Mouse (Mus musculus): Measurements from ENCODE around the gene Smg1.
A peak's percentile ranks its signal among the peaks of the same experiment; 100 is the strongest.

Smg1 gene

GRCm38 (mm10) chr7:118141271-118141670, 102.2 kb downstream of the Smg1 start:
- no peak for DNase-seq (ENCODE audit: low spot score)

- DNase-seq (ENCODE audit: low spot score): no peak
These were observed 108.3 kb downstream of the Smg1 start for GRCm38 (mm10) chr7:118135128-118135527.

- peak; percentile 83 for DNase-seq (ENCODE audit: low spot score)
These were observed 113.9 kb downstream of the Smg1 start, which contains the start of gene Arl6ip1 for GRCm38 (mm10) chr7:118129430-118130041. TSS of gene Arl6ip1 (minus strand) at chr7:118129662.

GRCm38 (mm10) chr7:118128925-118129429, 114.5 kb downstream of the Smg1 start:
- DNase-seq (ENCODE audit: low spot score): peak; percentile 23

GRCm38 (mm10) chr7:118126219-118126875, 117.1 kb downstream of the Smg1 start:
- DNase-seq (ENCODE audit: low spot score): no peak

GRCm38 (mm10) chr7:118125736-118126135, 117.7 kb downstream of the Smg1 start:
- no peak for DNase-seq (ENCODE audit: low spot score)

- no peak for DNase-seq (ENCODE audit: low spot score)
These were observed 119.7 kb downstream of the Smg1 start for GRCm38 (mm10) chr7:118123512-118124411.

GRCm38 (mm10) chr7:118122235-118122634, 121.2 kb downstream of the Smg1 start:
- DNase-seq (ENCODE audit: low spot score): no peak

GRCm38 (mm10) chr7:118120654-118121053, 122.8 kb downstream of the Smg1 start:
- no peak for DNase-seq (ENCODE audit: low spot score)

- no peak for DNase-seq (ENCODE audit: low spot score)
These were observed 123.5 kb downstream of the Smg1 start for GRCm38 (mm10) chr7:118119946-118120345.

- peak; percentile 31 for DNase-seq (ENCODE audit: low spot score)
These were observed 124.3 kb downstream of the Smg1 start for GRCm38 (mm10) chr7:118119142-118119541.

GRCm38 (mm10) chr7:118118426-118118825, 125.0 kb downstream of the Smg1 start:
- DNase-seq (ENCODE audit: low spot score): no peak

- DNase-seq (ENCODE audit: low spot score): no peak
These were observed 125.8 kb downstream of the Smg1 start for GRCm38 (mm10) chr7:118117539-118118210.

GRCm38 (mm10) chr7:118116787-118117538, 126.5 kb downstream of the Smg1 start:
- DNase-seq (ENCODE audit: low spot score): no peak

- DNase-seq (ENCODE audit: low spot score): peak; percentile 94
These were observed 127.4 kb downstream of the Smg1 start, which contains the start of gene Rps15a for GRCm38 (mm10) chr7:118115877-118116568. TSS of gene Rps15a (minus strand) at chr7:118116188.

- peak; percentile 46 for DNase-seq (ENCODE audit: low spot score)
These were observed 128.0 kb downstream of the Smg1 start for GRCm38 (mm10) chr7:118115533-118115876.

GRCm38 (mm10) chr7:118113541-118114297, 129.8 kb downstream of the Smg1 start:
- no peak for DNase-seq (ENCODE audit: low spot score)

- no peak for DNase-seq (ENCODE audit: low spot score)
These were observed 132.3 kb downstream of the Smg1 start for GRCm38 (mm10) chr7:118111128-118111527.

- DNase-seq (ENCODE audit: low spot score): no peak
These were observed 135.8 kb downstream of the Smg1 start for GRCm38 (mm10) chr7:118107671-118108070.
